Mouse (Mus musculus) layer of hippocampus, postnatal 25 days (tissue): ENCODE results near the gene Sema5a. TPM values are rescaled to one million over a fixed set of nuclear protein-coding genes. Genes with fewer than 3 reads are reported as not detected.

Source experiments
- DNase-seq, 2 experiments: peaks; one replicate each; pipeline ENCODE4 v3.0.0; 2022; ENCODE audit warnings: mixed read lengths in 2 of 2, low spot score in 1 of 2; ENCODE audit errors: extremely low spot score in 1 of 2
- total RNA-seq, 2 experiments: library from RNA; stranded (reverse); gene quantifications; 2 replicates each; pipeline ENCODE4 v1.2.3; 2021

Gene Sema5a
- total RNA-seq, 2 experiments from 2014 or later = 83.3 to 107 TPM

DNA sequence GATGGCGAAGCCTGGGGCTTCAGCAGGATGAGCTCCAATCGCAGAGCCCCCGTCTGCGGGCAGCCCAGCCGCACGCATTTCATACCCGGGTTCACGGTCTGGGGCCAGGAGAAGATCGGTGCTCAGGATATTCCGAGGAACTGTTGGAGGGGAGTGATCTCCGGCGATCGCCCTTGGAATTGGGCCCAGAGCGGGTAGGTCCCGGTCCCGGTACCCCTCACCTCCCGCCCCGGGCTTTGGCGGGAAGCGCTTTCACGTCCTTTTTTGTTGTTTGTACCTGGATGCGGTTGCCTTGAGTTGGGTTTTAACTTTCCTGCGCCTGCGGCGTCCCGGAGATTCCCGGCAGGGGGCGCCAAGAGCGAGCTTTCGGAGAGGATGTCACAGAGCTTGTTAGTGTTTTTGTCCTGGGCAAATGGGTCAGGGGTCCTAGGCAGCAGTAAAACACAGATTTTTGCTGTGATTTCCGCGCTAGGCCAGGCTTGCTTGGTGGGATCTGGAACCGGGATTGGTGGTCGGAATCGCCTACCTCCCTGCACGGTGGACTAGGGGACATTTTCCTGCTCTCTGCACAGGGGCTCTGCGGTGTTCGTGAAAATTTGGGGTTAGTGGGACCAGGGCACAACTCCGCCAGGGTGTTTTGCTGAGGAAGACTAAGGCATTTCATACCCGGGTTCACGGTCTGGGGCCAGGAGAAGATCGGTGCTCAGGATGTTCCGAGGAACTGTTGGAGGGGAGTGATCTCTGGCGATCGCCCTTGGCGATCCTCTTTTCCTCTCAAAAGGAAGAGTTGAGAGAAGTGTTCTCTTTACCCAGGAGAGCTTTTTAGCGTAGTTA, 1.4 kb downstream of the Sema5a start:
- peak; percentile 98 to 99 for DNase-seq

GRCm38 (mm10) chr15:32247281-32247680, 2.7 kb downstream of the Sema5a start:
- DNase-seq = no peak

- DNase-seq = no peak
Measured at GRCm38 (mm10) chr15:32254806-32255205, 10.2 kb downstream of the Sema5a start.

DNA sequence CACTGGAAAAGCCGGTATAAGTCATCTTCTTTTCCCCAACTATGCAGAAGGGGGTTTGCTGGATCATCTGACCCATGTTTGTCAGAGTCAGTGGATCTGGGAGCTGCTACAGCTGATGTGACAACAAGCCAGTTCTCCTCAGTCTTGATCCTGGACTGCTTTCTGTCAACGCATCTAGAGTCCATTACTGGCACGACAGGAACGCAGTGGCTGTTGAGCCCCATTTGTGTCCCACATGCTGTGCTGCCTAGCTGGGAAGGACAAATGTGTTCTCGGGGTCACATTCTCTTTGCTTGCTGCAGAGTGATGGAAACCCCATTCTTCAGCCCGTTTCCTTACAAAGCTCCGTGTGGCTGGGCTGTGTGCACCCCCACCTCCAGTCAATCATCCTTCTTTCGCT, 12.7 kb downstream of the Sema5a start:
- DNase-seq = no peak

DNA sequence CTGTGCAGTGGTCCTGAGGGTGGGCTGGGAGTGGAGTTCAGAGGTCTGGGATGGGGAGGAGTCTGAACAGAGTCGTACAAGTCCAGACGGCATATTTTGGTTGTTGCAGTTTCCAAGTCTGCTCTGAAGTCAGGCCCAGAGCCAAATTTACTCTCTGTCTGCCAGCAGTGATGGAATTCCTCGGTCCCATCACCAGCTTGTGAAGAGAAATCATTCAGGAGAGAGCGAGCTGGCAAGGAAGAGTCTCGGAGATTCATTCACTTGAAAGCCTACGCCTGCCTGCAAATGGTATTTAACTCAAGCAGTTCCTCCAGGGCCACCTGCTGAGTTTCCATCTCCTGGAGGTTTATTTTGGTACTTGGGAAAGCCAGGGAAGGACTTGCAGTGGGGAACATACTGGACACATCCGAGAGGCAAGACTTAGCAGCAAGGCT, 13.3 kb downstream of the Sema5a start:
- DNase-seq = no peak

GRCm38 (mm10) chr15:32259362-32260096, 14.9 kb downstream of the Sema5a start:
- no peak for DNase-seq

DNA sequence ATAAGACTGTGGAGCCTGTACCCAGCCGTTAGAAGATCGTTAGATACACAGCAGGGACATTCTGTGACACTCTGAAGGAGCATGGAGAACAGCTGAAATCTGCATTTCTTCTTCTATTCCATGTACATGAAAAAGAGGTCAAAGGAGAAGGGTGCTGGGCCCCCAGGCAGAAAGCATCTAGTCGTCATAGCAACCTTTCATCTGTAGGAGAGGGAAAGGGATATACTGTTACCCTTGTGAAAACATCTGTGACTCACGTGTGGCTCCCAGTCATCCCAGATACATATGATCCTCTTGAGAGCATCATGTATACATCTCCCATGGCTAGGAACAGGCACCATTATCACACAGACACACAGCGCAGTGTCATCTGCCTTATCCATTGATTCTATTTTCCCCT, 16.3 kb downstream of the Sema5a start:
- no peak for DNase-seq

GRCm38 (mm10) chr15:32263651-32264050, 19.0 kb downstream of the Sema5a start:
- no peak for DNase-seq

DNA sequence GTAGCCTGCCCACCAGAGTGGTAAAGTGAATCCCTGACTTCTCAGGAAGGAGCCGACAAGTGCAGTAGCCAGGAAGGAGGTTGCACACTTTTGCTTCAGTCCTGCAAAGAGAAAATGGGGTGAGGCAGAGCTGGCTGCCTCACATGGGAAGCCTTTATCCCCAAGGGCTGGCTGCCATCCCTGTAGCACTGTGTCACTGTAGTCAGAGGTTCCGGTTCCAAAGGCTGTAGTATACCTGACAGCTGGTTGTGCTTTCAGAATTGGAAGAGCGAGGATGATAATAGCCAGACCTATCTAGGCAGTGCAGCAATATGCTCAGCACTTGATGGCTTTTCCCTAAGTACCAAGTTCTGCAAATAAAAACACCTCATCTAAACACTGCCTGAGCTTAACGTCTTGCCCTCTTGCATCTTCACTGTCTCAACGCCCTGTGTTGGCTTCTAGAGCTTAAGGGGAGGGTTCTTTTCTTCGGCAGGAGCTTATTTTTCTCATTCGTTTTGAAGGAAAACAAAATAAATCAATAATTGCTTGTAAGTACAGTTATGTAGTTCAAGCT, 20.3 kb downstream of the Sema5a start:
- DNase-seq = no peak

- no peak for DNase-seq
Measured at GRCm38 (mm10) chr15:32265378-32265934, 20.8 kb downstream of the Sema5a start.

GRCm38 (mm10) chr15:32266122-32266820, 21.7 kb downstream of the Sema5a start:
- DNase-seq = no peak

GRCm38 (mm10) chr15:32270106-32270505, 25.5 kb downstream of the Sema5a start:
- no peak for DNase-seq

GRCm38 (mm10) chr15:32273925-32274324, 29.3 kb downstream of the Sema5a start:
- no peak for DNase-seq

GRCm38 (mm10) chr15:32275020-32275419, 30.4 kb downstream of the Sema5a start:
- no peak for DNase-seq

DNA sequence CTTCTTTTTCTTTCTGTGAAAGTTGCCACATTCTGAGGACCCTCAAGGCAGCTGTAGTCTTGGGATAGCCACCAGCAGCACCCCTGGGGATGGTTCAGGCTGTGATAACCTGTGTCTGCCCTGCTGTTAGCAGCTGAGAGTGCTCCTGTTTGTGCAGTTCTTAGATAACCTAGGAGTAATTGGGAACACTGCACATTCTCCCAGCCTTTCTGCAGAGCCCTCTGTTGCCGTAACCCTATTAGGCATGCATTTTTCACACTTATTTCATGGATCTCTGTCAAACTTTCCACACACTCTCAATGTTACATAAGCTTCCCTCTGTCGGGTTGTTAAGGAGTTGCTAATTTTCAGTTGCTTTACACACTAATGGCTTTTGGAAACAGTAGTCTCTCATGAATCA, 34.0 kb downstream of the Sema5a start:
- no peak for DNase-seq

- no peak for DNase-seq
Measured at GRCm38 (mm10) chr15:32281374-32281773, 36.8 kb downstream of the Sema5a start.

- DNase-seq = no peak
Measured at GRCm38 (mm10) chr15:32284688-32285087, 40.1 kb downstream of the Sema5a start.

- no peak for DNase-seq
Measured at GRCm38 (mm10) chr15:32286296-32286695, 41.7 kb downstream of the Sema5a start.

GRCm38 (mm10) chr15:32288480-32288879, 43.9 kb downstream of the Sema5a start:
- DNase-seq = no peak

- no peak for DNase-seq
Measured at GRCm38 (mm10) chr15:32291000-32291399, 46.4 kb downstream of the Sema5a start.
